Mouse (Mus musculus): ENCODE results near the gene Tas1r3.

The Tas1r3 gene

DNA sequence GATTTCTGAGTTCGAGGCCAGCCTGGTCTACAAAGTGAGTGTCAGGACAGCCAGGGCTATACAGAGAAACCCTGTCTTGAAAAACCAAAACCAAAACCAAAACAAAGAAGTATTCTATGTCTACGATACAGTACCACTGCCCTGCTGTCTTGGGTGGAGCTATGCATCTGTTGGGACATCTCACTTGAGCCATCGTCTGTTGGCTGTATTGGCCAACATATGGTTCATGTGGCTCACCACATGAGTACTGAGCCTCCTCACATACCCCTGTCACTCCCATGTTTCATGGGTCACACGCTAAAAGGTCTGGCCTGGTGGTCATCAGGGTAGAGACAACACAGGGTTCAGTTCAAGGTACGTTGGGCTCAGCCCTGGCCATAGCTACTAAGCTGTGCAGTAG, 23.2 kb upstream of the Tas1r3 start:
- DNase-seq: peak in 1 of 2 experiments; percentile 17

DNA sequence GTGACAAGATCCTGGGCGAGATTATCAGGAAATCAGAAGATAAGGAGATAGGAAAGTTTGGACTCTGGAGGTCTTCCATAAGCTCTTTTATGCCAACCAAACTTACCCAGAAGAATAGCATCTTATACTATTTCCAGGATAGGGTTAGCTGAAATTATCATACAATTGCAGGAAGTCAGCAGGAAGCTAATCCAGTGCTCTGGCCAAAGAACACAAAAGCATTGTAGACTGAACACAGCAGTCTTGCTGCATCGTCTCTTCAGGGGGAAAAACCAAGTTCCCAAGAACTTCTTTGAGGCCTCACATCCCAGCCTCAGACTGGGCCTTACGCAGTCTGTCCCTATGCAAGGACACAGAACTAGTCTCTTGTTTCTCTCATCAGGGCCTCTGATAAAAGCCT, 20.4 kb upstream of the Tas1r3 start:
- DNase-seq: no peak

DNA sequence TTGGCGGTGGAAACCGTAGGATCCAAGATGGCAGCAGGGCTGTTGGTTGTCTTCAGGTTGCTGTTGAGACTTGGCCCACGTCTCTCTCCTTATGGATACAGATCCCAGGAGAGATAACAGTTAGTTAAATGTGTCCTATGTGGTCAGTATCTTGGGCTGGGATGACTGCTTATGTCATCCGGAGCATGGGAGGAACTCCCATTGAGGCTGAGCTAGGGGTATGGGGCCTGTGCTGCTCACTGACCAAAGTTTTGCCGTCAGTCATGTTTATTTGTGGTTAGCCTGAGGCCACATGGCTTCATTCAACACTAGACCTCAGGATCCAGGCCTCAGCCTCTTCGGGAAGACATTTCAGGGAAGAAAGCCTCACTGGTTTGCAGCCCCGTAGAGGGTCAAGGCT, 8.2 kb upstream of the Tas1r3 start:
- DNase-seq: no peak

DNA sequence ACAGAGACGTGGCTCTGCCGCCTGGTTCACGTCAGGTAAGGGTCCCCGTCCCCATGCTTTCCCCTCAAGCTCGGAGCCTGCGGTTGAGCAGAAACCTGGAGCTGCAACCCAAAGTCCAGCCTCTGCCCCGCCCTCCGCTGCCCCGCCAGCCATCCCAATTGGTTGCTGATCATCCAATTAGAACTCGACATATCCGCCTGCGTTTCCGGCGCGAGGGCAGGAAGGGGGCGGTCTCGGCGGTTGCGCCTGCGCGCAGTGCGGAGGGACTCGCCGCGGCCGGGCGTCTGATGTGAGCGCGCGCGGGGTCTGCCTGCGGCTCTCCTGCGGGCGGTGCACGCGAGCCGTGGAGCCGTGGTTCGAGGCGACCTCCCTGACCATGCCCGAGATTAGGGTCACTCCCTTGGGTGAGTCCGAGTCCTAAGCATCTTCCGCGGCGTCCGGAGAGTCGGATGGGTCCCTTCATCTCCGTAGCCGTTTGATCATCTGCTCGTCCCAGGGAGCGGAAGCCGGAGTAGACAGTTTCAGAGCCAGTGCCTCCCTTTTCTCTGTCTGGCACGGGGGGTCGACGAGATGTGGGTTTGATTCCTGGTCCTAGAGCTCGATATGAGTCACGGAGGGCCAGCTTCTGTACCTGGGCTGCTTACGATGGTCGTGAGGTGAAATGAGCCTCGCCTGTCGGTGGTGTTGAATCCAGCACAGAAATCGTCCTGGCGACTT, 6.3 kb upstream of the Tas1r3 start, which contains the start of the genes Cptp and Ints11:
Gene Cptp, minus strand, starts transcription at position 124 of the 717 bp plus-strand sequence.
Gene Ints11, plus strand, starts transcription at position 230 of the 717 bp plus-strand sequence.
- peak; percentile 98 for DNase-seq

DNA sequence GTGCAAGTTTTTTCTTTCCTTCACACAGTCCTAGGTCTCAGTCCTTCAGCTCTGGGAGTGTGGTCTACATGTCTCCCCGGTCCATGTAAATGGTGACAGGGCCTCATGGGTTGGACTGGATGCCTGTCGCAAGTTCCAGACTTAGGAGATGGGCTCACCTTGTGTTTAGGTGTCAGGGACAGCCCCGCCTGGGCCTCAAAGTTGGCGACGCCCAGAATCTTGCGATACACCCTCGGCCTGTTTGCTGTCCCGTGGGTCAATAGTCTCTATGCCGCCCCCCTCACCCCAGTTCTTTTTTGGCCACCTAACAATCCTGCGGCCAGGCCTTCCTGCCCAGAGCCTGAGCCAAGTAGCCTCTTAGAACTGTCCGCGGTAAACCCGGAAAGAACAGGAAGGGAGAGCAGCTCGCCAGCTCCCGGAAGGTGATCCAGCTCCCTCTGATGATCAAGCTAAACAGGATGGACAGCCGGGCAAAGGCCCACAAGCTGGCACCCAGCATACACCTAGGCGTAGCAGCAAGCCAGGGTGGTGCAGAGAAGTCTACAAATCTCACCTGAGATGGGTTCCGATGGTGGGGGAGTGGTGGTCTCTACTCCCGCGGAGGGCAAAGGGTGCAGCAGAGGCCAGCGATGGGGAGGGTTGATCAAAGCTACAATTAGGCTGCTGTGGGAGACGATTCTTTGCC, 5.6 kb upstream of the Tas1r3 start:
- DNase-seq: peak; percentile 25 to 46

DNA sequence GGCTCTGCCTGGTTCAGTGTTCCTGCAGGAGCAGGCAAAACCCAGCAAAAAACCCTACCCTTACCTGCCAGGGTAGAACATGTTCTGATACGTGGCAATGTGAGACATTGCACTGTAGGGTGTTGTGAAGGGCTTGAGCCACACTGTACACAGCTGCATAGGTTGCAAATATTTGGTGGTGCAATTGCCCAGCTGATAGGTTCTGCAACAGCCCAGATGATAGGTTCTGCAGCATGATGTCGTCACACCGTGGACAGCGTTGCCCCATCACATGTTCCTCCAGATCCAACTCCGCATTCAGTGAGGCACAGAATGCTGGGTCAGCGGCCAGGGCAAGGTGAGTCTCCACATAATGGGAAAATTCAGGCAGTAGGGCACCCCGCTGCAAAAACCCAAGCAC, 1.4 kb downstream of the Tas1r3 start:
- DNase-seq: peak; percentile 26 to 34

DNA sequence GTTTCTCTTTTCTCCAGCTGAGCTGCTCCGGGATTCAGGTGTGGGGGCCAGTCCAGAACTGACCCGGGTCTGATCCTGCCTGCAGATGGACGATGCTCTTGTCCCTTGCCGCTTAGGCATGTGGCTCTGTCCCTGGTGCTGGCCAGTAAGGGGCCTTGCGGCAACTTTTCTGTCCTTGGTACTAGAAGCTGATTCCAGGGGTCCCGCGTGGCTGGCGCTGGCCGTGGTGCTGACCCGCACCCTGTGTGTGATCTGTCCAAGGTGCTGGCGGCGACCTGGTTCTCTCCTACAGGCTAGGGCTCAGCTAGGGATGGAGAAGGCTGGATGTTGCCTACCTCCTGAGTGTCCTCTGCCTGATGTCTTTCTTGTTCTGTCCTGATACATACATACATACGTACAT, 3.8 kb downstream of the Tas1r3 start:
- peak; percentile 76 to 77 for DNase-seq

DNA sequence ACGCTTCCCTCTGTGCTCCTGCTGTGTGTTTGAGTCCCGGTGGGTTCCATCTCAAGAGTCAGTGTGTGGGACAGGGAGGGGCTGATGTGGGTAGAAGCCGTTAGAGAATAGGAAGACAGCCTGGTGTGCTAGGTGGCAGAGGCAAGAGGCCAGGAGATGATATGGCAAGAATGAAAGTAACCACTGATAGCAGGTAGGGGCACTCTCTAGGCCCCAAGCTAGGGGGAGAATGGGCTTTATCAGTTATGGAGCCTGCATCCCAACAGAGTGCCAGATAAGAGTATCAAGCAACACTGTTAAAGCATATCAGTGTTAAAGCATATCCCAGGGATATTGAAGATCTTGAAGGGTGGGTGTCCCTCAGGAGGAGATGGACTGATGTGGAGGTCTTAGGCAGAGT, 6.3 kb downstream of the Tas1r3 start:
- DNase-seq: no peak

DNA sequence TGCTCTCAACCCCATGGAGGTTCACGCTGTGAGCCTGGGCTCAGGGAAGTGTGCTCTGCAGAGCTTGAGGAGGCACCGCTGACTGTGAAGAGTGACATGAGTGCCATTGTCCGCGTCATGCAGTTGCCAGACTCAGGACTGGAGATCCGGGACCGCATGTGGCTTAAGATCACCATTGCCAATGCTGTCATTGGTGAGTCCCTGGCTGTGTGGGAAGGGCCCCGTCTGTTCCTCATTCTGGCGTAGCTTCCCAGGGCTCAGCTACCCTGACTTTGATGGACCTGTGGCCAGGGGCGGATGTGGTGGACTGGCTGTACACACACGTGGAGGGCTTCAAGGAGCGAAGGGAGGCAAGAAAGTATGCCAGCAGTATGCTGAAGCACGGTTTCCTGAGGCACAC, 7.1 kb downstream of the Tas1r3 start:
- peak in 1 of 2 experiments; percentile 18 for DNase-seq

DNA sequence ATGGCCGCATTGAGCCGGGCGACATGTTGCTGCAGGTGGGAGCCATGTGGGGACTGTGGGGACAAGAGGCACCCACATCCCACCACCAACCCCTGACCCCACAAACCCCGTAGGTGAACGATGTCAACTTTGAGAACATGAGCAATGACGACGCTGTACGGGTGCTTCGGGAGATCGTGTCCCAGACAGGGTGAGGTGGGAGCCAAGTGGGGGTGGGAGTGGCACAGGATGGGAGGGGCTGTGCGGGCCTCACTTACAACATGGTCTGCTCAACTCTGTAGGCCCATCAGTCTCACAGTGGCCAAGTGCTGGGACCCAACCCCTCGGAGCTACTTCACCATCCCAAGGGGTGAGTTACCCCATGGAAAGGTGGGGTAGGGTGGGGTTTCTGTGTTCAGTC, 8.2 kb downstream of the Tas1r3 start:
- no peak for DNase-seq

DNA sequence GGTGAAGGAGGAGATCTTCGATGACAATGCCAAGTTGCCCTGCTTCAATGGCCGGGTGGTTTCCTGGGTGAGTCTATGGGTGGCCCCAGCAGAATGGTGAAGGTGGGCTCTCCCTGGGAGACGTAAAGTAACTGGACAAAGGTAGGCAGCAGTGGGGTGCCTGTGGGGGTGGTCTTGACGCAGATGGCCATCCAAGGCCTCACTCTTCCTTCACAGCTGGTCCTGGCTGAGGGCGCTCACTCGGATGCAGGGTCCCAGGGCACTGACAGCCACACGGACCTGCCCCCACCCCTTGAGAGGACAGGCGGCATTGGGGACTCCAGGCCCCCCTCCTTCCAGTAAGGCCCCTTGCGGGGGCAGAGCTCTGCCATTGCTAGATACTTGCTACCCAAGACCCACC, 9.7 kb downstream of the Tas1r3 start:
- peak in 1 of 2 experiments; percentile 21 for DNase-seq

DNA sequence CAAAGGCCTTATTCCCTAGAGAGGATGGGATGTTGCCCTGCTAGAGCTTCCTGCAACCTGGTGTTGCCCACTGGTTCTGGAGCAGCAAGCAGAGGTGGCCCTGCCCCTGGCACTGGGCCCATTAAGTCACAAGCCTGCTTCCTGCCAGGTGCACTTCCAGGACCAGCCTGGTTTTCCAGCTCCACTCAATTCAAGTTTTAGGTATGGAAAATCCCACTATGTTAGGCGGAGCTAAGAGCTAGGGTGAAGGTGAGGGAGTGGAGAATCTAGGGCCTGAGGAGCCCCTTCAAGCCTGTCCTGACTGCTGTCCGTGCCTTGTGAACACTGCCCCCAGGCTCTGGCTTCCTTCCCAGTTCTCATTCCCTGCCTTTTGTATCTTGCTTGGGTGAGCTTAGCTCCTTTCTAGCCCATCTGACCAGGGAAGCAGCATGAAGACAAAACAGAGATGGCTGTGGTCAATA, 11.2 kb downstream of the Tas1r3 start:
- DNase-seq: peak; percentile 28 to 62

DNA sequence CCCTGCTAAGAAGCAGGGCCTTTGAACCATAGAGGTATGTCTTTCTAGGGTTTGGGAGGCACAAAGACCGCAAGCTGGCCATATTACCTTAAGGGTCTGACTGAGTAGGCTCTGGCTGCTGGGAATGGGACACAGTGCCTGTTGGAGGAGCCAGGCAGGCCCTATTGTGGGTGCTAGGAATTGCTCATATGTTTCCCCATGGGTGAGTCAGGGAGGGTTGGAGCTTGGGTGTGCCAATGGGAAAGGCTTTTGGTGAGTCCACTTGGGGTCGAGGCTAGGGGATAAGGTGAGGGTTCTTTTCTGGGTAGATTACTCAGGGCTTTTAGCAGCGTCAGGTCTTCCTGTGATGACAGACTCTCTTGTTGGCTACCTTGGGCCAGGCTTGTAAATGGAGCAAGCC, 11.8 kb downstream of the Tas1r3 start:
- no peak for DNase-seq

DNA sequence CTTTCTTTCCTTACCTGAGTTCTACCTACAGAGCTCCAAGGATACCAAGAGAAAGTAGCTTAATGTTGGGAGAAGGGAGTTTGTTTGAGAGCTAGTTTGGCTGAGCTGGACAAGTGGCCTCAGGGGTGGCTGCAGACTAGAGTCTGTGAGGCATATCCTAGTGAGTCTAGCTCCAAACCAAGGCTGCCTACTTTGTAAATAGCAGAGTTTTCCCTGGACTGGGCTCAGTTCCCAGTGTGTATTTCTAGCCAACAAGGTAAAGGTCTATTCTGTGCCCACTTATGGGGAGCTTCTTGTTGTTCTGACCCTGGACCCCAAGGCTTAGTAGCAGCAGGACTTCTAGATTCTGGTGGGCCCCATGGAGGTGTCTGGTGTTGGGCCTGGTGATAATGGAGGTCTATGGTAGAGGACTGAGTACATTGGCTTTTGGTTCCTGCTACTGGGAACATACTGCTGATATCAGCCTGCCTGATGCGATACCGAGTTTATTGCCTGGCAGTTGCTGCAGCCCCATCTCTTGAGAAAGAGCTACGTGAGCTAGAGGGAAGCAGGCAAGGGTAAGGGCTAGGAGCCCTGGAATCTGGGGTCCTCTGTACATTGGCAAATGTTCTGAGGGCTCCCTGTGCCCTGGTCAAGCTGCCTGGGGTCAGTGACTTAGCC, 13.2 kb downstream of the Tas1r3 start:
- DNase-seq: no peak

DNA sequence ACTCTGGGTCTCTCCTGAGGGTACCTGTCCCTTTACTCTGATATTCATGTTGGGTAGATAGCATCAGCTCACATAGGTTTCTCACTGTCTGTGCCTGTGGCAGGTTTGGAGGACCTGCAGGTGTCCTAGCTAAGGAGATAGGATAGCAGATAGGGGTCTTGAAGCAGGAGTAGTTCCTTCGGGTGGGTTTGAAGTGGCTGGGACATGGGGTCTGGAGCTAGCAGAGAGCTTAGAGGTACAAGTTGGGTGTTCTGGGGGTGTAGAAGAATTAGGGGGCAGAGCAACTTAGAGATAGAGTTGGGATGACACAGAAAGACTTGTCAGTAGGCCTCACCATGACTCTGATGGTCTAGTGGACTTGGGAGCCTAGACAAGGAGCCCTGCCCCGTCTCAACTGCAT, 13.8 kb downstream of the Tas1r3 start:
- no peak for DNase-seq

DNA sequence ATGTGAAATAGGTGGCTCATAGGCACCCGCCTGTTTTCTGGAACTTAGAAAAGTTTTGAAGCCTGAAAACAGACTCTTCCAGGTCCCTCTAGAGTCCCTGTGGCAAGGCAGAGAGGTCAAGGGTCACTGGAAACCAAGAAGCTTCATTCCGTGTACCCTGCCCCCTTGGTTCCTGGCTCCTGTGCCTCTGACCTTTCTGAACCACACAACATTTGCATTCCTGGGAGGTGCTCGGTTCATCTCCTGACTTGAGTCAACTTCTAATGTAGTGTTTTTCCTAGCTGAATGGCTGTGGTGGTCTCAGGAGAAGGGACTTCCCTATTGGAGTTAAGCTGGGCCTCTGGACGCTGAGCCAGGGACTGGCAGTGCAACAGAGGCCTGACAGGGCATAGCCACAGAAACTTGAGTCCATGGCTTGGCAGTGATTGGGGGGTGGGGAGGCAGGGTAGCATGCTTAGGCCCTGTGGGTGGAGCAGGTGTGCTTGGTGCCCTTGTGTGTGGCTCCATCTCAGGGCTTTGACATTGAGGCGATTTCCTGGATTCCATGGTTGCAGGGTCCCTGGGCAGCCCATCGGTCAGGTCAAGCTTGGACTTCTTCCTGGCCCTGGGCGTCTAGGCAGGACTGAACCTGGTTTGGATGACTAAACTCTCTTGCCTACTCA, 14.6 kb downstream of the Tas1r3 start:
- DNase-seq: peak in 1 of 2 experiments; percentile 20

DNA sequence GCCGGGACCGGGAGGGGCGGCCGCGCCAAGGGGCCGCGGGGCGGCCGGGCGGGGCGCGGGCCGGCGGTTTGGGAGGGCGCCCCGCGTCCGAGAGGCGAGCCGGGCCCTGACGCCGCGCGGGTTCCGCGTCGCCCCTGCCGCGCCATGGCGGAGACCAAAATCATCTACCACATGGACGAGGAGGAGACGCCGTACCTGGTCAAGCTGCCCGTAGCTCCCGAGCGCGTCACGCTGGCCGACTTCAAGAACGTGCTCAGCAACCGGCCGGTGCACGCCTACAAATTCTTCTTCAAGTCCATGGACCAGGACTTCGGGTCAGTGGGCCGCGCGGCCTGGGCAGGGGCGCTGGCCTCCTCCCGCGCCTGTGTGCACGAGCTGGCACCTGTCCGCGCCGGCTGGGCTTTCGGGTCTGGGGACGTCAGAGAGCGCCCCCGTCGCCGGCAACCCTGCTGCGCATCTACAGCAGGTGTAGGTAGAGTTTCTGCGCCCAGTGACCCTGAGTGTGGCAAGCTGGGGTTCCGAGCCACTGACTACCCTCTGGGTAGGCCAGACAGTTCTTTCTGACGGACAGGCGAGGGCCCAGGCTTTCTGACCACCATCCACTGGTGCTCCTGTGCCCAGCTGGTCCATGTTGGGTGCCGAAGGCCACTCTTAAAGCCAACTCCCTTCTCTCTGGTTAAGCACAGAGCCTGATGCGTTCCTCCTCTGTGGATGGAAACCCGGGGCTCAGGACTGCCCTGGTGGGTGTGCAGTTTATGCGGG, 15.4 kb downstream of the Tas1r3 start:
- DNase-seq: peak in 1 of 2 experiments; percentile 57

DNA sequence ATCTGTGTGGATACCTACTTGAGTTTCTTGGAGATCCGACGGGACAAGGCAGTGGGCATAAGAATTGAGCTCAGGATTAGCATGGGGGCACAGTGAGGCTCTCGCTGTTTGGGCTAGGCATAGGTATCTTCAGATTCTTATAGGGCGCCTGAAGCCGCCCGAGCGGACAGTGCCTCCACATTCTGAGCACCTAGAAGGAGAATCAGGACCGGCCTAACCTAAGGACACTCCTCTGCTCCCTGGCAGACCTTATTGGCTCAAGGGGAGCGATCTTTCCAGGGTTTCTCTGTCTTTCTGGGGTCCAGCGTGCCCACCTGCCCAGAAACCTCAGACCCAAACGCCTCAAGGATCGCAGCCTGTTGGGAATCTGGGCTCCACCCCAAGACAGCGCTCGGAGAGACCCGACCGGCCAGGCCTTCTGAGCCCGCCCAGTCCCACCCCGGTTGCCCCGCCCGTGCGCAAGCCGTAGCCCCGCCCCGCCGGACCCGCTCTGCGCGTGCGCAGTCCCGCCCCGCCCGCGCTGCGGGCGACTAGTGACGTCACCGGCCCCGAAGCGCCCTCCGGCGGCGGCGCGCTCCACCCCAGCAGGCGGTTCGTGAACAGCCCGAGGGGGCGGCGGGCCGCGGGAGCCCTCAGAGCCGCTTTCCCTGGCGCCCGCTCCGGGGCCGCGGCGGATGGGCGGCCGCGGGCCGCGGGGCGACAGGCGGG, 16.1 kb downstream of the Tas1r3 start, which contains the start of gene Dvl1:
Gene Dvl1, plus strand, starts transcription at position 532 of the 708 bp plus-strand sequence.
- peak; percentile 95 to 98 for DNase-seq

DNA sequence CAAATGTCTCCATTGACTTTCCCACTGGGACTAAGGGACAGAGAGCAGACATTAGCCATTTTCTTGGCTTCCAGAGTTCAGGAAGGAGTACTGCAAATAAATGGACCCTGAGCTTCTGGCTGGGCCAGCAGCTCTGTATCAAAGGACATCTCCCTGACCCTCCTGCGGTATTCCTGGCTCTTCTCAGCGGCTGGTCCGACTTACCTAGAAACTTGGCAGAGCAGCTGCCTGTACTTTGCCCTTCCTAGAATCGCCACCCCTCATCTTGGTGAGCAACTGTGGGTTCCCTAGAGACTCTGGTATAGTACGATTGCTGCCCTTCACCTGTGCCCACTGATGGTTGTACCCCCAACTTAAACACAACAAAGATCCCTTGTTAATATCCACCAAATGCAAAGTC, 19.9 kb downstream of the Tas1r3 start:
- peak in 1 of 2 experiments; percentile 9 for DNase-seq

DNA sequence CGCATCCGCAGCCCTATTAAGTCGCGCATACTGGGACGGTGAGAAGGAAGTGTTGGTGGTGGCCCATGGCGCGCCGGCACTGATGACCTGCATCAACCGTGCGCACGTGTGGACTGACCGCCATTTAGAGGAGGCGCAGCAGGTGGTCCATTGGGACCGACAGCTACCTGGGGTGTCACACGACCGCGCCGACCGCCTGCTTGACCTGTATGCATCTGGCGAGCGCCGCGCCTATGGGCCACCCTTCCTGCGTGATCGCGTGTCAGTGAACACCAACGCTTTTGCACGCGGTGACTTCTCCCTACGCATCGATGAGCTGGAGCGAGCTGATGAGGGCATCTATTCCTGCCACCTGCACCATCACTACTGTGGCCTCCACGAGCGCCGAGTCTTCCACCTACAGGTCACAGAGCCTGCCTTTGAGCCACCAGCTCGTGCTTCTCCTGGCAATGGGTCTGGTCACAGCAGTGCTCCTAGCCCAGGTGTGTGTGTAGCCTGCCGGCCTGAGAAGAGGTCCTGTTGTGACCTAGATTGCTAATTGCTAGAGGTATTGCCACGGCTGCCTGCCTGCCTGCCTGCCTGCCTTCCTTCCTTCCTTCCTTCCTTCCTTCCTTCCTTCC, 21.4 kb downstream of the Tas1r3 start:
- peak in 1 of 2 experiments; percentile 37 for DNase-seq

DNA sequence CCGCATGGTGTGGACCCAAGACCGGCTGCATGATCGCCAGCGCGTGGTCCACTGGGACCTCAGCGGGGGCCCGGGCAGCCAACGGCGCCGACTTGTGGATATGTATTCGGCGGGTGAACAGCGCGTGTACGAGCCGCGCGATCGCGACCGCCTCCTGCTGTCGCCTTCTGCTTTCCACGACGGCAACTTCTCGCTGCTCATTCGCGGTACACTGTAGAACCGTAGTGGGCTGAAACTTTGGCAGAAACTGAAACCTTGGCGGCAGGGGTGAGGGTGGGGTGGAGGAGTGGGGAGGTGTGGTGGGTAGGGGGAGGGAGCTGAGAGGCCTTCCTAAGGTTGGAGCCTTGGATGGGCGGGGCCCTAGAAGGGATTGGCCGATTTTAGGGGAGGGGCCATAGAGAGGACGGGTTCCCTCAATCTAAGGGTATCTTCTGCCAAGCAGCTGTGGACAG, 22.1 kb downstream of the Tas1r3 start:
- peak; percentile 80 to 85 for DNase-seq
